Mouse (Mus musculus) ES-Bruce4 (cell line): ENCODE data around the gene Zswim3. TPM values are rescaled to one million over a fixed set of nuclear protein-coding genes. Genes with fewer than 3 reads are reported as not detected.

ENCODE experiments used
- H3K27ac ChIP-seq: 2 replicates; pipeline ENCODE4 v1.5.1; 2012; ENCODE audit warnings: low read length, inconsistent platforms; ENCODE audit not compliant: insufficient read depth
- H3K27me3 ChIP-seq: 2 replicates; pipeline ENCODE4 v1.6.1; 2012; ENCODE audit warnings: mild to moderate bottlenecking, low read length, inconsistent platforms; ENCODE audit not compliant: control insufficient read depth, poor library complexity, insufficient read depth, severe bottlenecking
- H3K36me3 ChIP-seq: 2 replicates; pipeline ENCODE4 v1.6.1; 2012; ENCODE audit warnings: inconsistent platforms, mild to moderate bottlenecking, low read length, moderate library complexity; ENCODE audit not compliant: control insufficient read depth, poor library complexity, insufficient read depth, severe bottlenecking
- H3K4me1 ChIP-seq: one replicate; pipeline ENCODE4 v1.8.1; 2011; ENCODE audit warnings: low read length; ENCODE audit not compliant: control insufficient read depth, insufficient read depth
- H3K4me3 ChIP-seq: 2 replicates; pipeline ENCODE4 v1.5.1; 2011; ENCODE audit warnings: low read depth, mild to moderate bottlenecking, low read length
- H3K9ac ChIP-seq: 2 replicates; pipeline ENCODE4 v1.6.1; 2012; ENCODE audit warnings: low read depth, mild to moderate bottlenecking, inconsistent platforms; ENCODE audit not compliant: poor library complexity, severe bottlenecking
- H3K9me3 ChIP-seq: replicated peaks from 2 replicates; pipeline ENCODE4 v1.6.1; 2012; ENCODE audit warnings: mild to moderate bottlenecking, low read length, inconsistent platforms; ENCODE audit not compliant: control insufficient read depth, poor library complexity, insufficient read depth, severe bottlenecking
- CTCF ChIP-seq: IDR thresholded peaks from one replicate; pipeline ENCODE4 v1.8.1; 2011; ENCODE audit warnings: low read depth, low read length
- EP300 ChIP-seq: IDR thresholded peaks from 2 replicates; pipeline ENCODE4 v1.6.1; 2011; ENCODE audit warnings: low read depth, low read length; ENCODE audit not compliant: insufficient read depth
- POLR2A ChIP-seq: IDR thresholded peaks from one replicate; pipeline ENCODE4 v1.8.1; 2011; ENCODE audit warnings: low read length; ENCODE audit not compliant: insufficient read depth
- polyA plus RNA-seq: library from polyadenylated mRNA; stranded (reverse); fragments of >200 nt; gene quantifications from 2 replicates; pipeline ENCODE4 v1.2.4, GENCODE M21; 2011; ENCODE audit warnings: low read depth; ENCODE audit not compliant: missing spikeins, insufficient read depth, insufficient read length

Zswim3 gene
- polyA plus RNA-seq, 1 experiment: 10.7 TPM

DNA sequence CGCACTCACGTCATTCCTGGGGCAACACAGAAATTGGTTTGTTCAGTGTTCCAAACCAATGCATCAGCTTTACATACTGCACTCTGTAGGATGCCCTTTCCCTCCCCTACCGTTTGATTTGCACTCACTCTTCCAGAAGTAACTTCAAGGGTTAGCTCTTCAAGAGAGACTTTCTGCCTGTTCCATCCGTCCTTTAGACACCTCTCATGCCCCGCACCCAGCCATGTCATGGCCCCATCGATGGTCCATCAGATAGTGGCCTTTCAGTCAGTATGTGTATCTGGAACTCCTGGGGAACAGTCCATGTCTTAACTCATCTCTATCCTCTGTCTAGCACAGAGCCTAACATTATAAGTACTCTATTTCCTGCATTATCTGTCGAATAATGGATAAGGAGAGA, 42.3 kb upstream of the Zswim3 start:
- Histone ChIP-seq H3K27me3 (no peaks in the 10 kb centered on the region), H3K4me1 (no peaks in the 10 kb centered on the region)
- TF ChIP-seq EP300 (no peak), CTCF (no peak), POLR2A (no peak)

DNA sequence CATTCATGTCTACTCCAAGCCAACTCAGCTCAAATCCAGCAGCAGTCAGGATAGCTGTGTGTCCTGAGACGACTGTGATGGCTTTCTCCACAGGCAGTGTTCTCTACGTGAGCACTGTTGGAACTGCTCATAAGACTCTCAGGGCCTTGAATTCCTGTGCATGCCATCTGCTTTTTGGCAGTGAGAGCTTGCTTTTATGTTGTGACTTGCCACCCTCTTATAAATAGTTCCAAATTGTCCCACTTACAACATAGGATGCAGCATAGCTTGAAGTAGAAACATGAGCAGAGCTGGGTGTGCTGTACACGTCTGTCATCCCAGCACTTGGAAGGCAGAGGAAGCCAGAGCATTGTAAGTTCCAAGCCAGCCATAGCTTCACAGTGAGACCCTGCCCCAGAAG, 39.1 kb upstream of the Zswim3 start:
- TF ChIP-seq POLR2A (no peak), EP300 (no peak), CTCF (no peak)
- no peak overlapping the region for H3K4me3 ChIP-seq

More for the DNA sequence above, 42.3 kb upstream of the Zswim3 start:
- H3K36me3 ChIP-seq: peaks cover 92% of the 10 kb centered on the region
- H3K27ac ChIP-seq: peak overlapping the region; percentile 60; the same call in 1 of the 2 replicates
- peaks cover 11% of the 10 kb centered on the region for H3K9me3 ChIP-seq
- H3K4me3 ChIP-seq: no peak overlapping the region
- no peak overlapping the region for H3K9ac ChIP-seq

DNA sequence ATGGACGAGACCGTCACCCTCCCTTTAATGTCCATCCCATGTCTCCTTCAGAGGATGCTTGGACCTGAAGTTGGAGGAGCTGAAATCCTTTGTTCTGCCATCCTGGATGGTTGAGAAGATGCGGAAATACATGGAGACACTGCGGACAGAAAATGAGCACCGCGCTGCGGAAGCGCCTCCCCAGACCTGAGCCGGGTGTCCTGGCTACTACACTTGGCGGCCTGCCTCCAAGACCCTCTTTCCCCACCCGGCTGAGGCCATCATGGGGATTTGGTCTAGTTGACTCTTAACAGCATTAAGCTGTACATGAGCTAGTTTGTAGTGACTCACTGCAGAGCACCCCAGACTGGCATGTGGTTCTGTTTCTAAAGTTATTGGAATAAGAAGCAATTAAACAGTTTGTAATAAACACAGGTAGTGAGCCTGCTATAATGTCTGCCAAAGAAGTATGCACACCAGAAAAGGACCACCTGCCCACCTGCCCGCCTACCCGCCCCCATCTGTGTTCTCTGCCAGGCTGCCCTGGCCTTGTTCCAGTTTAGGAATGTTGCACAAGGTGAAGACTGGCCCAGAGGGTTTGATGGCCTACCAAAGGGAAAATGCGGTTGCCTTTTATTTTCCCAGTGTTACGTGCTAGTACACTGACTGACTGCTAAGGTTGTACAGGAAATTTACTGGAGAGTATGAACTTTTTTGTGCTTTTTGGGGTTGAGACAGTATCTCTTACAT, 36.9 kb upstream of the Zswim3 start:
- TF ChIP-seq EP300: no peak
- no peak for TF ChIP-seq CTCF
- TF ChIP-seq POLR2A: no peak
- Histone ChIP-seq H3K27ac (0 out of 2 replicates have a peak overlapping the region, but pooled peaks have one; percentile 17), H3K27me3 (no peaks in the 10 kb centered on the region), H3K9ac (peak overlapping the region; percentile 81), H3K4me3 (peak overlapping the region; percentile 69), H3K9me3 (no peaks in the 10 kb centered on the region), H3K4me1 (peaks cover 3% of the 10 kb centered on the region), H3K36me3 (peaks cover 61% of the 10 kb centered on the region)

More for the DNA sequence above, 39.1 kb upstream of the Zswim3 start:
- no peak overlapping the region for H3K27ac ChIP-seq
- no peaks in the 10 kb centered on the region for H3K27me3 ChIP-seq
- peaks cover 11% of the 10 kb centered on the region for H3K9me3 ChIP-seq
- no peak overlapping the region for H3K9ac ChIP-seq
- no peaks in the 10 kb centered on the region for H3K4me1 ChIP-seq
- H3K36me3 ChIP-seq: peaks cover 62% of the 10 kb centered on the region

DNA sequence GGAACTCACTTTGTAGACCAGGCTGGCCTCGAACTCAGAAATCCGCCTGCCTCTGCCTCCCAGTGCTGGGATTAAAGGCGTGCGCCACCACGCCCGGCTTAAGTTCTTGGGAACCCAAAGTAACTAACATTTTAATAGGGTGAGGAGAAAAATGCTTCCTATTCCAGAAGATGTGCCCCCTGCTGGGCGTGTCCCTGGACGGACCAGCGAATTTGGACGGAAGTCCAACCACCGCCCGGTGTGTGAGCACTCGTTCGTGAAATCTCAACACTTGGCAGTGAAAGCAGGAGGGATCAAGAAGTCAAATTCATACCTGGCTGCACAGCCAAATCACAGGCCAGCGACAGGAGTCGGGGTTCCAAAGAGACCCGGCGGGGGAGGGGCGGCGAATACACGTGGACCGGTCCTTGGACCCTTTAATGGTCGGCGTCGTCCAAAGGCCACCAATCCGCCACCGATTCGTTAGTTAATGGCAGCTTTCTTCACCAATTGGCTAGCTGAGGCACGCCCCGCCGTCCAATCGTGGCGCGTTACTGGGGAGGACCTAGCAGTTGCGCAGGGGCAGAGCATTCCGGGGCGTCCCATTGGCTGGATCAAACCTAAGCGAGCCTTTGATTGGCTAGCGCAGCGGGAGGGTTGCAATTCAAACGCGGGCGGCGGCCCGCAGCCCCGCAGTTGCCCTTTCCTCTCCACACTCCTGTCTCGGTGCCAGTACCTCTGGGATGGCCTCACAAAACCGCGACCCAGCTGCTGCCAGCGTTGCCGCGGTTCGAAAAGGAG, 35.5 kb upstream of the Zswim3 start, which contains the start of gene Ube2c:
Gene Ube2c, plus strand, starts transcription at position 641 of the 780 bp plus-strand sequence.
- Histone ChIP-seq H3K27me3 (no peaks in the 10 kb centered on the region), H3K4me3 (peak within 1 kb of the TSS; percentile 99), H3K27ac (peak within 1 kb of the TSS; percentile 52), H3K9ac (peak within 1 kb of the TSS; percentile 92), H3K36me3 (peaks cover 56% of the 10 kb centered on the region), H3K9me3 (no peaks in the 10 kb centered on the region), H3K4me1 (peaks cover 3% of the 10 kb centered on the region)
- no peak for TF ChIP-seq EP300
- TF ChIP-seq CTCF: peak; percentile 2
- TF ChIP-seq POLR2A: peak; percentile 78

DNA sequence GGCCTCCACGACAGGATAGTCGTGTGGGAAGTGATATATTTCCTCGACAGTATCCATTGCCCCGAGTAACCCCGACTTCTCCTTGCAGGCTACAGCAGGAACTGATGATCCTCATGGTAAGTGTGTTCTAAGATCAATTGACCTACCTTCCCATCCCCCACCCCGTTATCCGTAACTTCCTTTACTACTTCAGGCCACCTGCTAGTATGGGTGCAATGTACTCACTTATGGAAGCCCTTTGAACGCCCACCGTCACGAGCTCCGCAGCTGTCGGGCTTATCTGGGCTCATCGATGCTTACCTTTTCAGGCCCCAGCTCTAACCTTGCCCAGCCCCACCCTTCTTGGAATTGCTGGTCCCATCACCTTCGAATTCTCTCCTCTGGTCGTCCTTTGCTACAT, 34.6 kb upstream of the Zswim3 start:
- Histone ChIP-seq H3K9ac (peak overlapping the region; percentile 92), H3K27ac (peak overlapping the region; percentile 22), H3K27me3 (no peaks in the 10 kb centered on the region), H3K9me3 (no peaks in the 10 kb centered on the region), H3K36me3 (peaks cover 48% of the 10 kb centered on the region), H3K4me1 (peaks cover 3% of the 10 kb centered on the region), H3K4me3 (peak overlapping the region; percentile 99)
- no peak for TF ChIP-seq EP300
- no peak for TF ChIP-seq CTCF
- TF ChIP-seq POLR2A: no peak
